Mouse (Mus musculus) gastrocnemius, postnatal 14 days (tissue): Measurements from ENCODE around the gene Gfpt1. TPM values are rescaled to one million over a fixed set of nuclear protein-coding genes. Genes with fewer than 3 reads are reported as not detected.
"Not testable (repeated sequence)": the region's sequence is repeated elsewhere in the genome, so short reads cannot be mapped to it uniquely, and the experiment has no call there.

Experiments used
- DNase-seq: peaks from one replicate; pipeline ENCODE4 v3.0.0; 2021; ENCODE audit warnings: mixed read lengths
- intact Hi-C: fragments of 180-260 bp; cut with DNase I; formaldehyde crosslinking; loops from one replicate; pipeline ENCODE4 v1.15.1; 2025; ENCODE audit warnings: low total_unique reads
- total RNA-seq, 2 experiments: library from RNA; stranded (reverse); gene quantifications; 2 replicates each; pipeline ENCODE4 v1.2.3; 2021

Gene Gfpt1
- total RNA-seq, 2 experiments from 2014 or later = 29.3 to 32.6 TPM

DNA sequence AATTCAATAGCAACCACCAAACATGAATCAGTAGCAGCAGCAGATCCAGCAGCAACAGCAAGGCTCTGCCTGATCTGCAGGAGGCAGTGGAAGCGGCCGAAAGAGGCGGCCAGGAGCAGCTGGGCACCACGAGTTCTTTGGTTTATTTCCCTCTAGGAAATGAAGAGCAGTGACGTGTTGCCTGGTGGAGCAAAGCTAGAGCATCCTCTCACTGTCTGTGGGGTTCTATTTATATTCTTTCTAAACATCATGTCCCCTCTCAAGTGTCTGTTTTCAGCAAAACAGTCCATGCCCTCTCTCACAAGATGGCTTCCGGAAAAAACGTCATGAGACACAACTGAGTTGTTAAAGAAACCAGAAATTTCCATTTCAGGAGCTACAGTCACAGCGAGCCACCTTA is 3.5 kb upstream of the Gfpt1 start:
- DNase-seq = no peak
- intact Hi-C loops = no loop called here

DNA sequence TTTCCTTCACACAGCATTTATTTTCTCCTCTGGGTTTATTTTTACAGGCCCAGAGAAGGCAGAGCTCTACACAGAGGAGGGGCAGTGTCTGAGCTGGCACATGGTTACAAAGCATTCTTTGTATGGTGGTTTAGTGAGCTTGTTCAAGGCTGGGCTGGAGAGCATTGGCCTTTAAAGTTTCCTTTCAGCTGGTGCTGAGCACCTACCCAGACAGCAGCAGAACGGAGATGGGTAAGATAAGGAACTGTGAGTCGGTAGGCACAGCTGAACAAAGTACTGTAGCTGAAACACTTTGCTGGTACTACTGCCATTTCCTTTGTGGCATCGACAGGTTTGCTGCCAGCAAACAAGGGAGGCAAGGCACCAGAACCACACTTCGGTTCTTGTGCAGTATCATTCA is 1.7 kb upstream of the Gfpt1 start:
- intact Hi-C loops = no loop called here
- DNase-seq = no peak

DNA sequence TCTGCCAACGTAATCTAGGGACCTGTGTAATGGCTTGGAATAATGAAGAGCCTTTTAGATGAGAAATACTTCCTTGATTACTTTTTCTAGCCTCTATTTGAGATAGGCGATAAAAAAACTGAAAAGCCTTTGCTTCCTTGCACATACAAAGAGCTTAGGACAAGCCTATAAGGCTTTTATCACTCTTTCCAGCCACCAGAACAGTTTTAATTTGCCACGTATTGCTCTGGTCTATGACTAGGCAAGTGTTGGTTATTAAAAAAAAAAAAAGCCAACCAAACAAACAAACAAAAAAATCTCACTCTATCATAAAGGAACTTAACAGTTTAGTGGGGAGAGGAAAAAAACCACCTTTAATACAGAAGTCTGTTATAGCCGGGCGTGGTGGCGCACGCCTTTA is 1.2 kb upstream of the Gfpt1 start:
- DNase-seq = no peak
- intact Hi-C loops = no loop called here

DNA sequence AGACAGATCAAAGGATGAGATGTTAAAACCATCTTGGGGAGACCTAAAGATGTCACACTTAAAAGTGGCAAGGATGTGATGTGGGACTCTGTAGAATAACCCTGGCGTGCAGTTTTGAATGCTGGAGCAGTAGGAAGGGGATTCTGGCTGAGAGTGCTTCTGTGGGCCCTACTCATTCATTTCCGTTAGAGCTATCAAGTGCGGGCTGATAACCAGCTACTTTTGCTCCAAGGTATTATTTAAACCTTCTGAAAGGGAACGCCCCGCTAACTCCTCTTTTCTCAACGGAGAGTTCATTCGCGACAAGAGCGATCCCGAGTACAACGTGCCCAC is 676 bp upstream of the Gfpt1 start:
- DNase-seq = no peak
- intact Hi-C loops = no loop called here

DNA sequence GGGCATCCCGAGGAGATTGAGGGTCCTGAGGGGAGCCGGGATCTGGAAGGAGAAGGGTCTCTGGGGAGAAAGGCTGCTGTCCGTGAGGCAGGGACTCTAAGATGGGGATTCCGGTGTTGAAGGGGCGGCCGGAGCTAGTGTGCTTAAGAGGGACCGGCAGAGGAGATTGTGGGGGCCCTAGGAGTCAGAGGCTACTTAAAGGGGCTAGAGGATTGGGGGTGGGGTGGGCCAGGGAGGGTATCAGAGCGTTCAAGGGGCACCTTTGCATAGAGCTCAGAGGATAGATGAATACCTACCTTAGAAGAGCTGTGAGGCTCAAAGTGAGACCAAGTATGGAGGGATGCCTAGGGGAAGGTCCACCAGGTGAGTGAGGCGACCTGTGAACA is 478 bp downstream of the Gfpt1 start:
- intact Hi-C loops = no loop called here
- no peak for DNase-seq

DNA sequence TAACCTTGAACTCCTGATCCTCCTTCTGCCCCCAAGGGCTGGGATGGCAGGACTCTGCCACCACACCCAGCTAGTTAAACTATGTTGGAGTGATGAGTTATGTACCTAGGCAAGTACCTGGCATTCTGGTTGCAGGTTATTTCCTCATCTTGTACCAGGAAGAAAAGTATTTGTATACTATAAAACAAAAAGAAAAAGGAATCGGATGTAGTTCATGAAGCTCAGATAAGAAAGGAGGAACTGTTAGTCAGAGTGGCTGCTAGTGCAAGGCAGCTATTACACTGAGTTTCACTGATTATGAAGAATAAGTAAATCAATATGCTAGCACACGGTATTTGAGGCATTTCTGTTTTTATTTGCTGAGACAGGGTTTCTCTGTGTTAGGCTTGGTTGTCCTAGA is 2.2 kb downstream of the Gfpt1 start:
- DNase-seq = no peak
- intact Hi-C loops = no loop called here

DNA sequence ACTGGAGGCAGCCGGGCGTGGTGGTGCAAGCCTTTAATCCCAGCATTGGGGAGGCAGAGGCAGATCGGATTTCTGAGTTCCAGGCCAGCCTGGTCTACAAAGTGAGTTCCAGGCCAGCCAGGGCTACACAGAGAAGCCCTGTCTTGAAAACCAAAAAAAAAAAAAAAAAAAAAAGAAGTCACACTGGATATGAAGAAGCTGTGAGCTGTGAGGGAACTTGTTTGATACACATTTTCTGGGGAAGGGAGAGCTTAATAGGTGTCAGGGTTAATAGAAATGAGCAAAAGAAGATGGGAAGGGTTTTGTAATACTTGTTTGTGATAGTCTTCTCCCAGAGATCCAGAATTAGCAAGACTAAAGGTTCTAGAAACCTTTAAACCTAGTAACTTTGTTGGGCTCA is 2.9 kb downstream of the Gfpt1 start:
- DNase-seq = no peak
- intact Hi-C loops = no loop called here

DNA sequence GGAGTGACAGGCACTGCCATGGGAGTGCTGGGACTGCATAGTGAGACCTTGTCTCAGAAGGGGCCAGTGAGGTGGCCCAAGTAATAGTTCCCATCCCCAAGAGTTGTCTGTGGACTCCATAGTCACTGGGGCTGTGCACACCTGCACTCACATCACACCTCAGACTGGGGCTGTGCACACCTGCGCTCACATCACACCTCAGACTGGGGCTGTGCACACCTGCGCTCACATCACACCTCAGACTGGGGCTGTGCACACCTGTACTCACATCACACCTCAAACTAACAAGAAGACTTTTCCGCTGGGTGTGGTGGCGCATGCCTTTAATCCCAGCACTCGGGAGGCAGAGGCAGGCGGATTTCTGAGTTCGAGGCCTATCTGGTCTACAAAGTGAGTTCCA is 6.1 kb downstream of the Gfpt1 start:
- DNase-seq = not testable (repeated sequence)

DNA sequence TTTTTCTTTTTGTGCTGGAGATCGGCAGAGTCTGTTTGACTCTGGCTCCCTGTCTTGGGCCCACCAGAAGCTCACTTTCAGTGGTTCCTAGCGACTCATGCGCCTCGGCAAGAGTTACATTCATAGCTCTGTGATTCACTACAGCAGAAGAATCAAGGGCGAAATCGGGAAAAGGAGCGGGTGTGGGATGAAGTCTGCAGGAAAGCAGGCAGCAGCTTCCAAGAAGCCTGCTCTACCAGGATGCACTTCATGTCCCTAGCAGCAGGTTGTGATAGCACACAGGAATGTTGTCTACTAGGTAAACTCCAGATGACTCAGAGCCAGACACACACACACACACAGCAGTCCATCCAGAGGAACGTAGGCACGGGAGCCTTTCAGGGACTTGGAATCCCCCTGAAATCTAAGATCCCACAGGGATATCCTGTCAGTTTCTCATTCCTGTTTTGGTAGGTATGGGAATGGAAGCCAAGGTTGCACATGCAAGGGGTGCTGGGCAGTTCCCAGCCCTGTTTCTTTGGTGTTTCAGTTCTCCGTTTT is 9.3 kb downstream of the Gfpt1 start:
- intact Hi-C loops = no loop called here
- DNase-seq = no peak

More for the DNA sequence above, 6.1 kb downstream of the Gfpt1 start:
- intact Hi-C loops = not testable (repeated sequence)

DNA sequence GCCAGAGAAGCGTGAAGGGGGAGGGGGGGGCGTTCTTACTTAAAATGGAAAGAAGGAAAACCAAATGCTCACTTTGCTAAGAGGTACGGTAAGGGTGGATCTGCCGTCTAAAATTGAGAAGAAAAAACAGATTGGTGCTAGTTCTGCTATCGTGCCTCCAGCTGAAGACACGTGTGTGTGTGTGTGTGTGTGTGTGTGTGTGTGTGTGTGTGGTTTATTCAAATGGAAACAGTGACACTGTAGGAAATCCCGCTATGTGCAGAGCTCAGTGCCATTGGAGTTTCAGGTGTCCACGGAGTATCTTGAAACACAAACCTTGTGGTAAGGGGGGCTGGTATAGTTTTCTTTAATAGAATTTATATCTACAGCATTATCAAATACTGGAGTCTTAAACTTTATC is 11.5 kb downstream of the Gfpt1 start:
- no peak for DNase-seq
- intact Hi-C loops = no loop called here

DNA sequence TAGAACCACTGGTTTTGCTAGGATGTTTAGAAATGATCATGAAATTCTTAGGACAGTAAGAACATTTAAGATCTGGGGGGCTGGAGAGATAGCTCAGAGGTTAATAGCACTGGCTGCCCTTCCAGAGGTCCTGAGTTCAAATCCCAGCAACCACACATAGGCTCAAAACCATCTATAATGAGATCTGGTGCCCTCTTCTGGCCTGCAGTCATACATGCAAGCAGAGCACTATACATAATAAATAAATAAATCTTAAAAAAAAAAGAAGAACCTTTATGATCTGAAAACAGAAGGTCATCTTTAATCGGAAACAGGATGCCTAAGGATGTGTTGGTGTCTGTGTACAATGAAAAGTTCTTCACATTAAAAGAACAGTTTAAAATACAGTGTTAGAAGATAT is 17.1 kb downstream of the Gfpt1 start:
- intact Hi-C loops = no loop called here
- DNase-seq = no peak

DNA sequence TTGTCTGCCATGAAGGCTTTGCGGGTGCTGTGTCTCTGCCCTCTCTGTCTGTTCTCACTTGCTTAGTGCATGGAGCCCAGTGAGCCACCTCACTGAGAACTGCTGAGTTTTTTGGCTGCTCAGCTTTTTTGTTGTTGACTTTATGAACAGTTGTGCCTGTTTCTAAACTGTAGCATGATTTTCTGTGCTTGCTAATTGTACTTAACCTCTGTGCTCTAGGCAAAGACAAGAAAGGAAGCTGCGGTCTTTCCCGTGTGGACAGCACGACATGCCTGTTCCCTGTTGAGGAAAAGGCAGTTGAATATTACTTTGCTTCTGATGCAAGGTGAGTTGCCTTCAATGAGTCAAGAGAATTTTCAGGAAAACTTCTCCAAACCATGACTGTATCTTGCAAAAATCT is 20.9 kb downstream of the Gfpt1 start:
- intact Hi-C loops = no loop called here
- DNase-seq = no peak

DNA sequence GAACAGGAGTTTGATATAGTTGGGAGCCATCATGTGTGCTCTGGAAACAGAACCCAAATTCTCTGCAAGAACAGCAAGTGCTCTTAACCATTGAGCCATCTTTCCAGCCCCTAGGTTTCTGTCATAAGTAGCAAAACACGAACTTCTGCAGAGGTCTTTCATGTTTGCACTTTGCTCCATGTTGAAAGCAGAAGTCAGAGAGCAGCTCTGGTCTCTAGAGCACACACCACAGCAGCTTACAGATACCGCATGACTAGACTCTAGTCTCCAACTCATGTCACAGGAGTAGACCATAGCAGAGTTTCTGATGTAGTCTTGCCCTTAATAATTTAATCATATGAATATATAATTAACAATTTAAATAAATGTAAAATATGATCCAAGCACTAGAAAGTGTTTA is 25.6 kb downstream of the Gfpt1 start:
- DNase-seq = no peak
- intact Hi-C loops = no loop called here

DNA sequence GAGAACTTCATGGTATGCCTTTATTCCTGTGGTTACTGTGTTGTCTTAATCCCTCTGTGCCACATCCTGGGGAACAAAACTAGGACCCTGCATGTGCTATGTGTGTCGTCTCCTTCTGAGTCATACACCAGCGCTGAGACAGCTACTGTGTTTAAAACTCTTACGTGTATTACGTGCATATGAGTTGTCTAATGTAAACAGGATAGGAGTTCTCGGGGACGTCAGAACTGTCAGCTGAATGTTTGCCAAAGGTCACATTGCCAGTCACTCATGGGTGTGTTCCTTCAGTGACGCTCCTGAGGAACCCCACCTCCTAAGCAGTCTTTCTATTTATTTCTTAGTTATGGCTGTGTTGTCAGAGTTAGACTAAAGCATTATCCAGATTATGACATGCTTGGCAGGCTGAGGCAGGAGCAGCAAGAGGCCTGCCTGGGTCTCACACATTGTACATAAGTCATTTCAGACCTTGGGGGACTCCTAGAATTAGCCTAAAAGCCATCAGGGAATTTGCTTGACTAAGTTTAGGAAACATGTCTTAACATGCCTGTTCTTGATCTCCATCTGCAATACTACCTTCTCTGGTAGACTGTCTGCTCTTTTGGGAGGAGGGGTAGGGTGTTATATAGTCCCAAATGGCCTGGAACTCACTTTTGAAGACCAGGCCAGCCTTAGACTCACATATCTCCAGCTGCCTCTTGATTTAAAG is 26.7 kb downstream of the Gfpt1 start:
- no peak for DNase-seq
- intact Hi-C loops = no loop called here

DNA sequence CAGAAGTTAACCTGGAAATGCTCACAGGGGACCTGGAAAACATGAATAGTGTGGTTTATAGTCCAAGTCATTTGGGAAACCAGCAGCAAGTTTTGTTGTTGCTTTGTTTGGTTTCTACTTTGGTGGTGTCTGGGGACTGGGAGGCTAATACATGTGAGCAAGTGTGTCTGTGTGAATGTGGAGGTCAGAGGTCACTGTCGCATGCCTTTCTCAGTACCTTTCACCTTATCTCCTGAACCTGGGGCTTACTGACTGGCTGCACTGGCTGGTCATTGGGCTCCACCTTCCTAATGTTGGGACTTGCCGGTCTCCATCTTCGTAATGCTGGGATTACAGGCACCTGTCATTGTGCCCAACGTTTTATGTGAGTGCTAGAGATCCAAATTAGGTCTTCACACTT is 28.0 kb downstream of the Gfpt1 start:
- intact Hi-C loops = no loop called here
- no peak for DNase-seq

DNA sequence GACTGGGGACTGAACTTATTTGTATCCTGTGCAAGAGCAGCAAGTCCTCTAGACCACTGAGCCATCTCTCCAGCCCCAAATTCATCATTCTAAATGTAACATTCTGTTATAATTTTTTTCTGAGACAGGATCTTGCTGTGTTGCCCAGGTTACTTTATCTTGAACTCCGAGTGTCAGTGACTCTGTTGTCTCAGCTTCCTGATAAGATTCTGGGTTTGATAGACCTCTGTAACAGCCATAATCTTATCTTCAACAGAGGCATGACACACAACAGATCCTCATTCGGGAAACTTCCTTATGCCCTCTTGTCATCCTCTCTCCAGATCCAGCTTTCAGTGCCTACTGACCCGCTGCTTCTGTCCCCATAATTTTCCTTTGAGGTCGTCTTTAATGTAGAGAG is 30.1 kb downstream of the Gfpt1 start:
- intact Hi-C loops = no loop called here
- no peak for DNase-seq

DNA sequence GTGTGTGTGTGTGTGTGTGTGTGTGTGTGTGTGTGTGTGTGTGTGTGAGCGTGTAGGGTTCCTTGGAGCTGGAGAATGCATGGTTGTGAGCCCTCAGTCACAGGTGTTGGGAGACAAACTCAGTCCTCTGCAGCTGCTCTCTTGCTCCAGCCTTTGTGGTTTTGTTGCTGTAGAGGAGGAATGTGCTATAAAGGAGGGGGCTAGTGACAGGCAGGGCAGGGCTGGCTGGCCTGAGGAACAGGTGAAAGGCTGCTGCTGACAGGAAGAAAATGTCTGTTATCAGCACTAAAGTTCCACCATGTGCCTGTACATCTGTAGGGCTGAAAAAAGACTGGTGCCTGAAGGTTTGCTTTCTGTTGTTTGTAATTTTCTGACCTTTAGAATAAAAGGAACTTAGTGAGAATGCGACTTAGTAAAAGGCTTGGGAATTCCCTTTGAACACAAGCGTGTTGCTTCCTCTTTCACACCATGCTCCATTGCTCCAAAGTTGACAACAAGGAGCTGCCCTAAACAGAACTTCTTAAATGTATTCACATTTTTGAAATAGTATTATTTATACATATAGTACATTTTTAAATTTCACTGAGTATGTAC is 32.5 kb downstream of the Gfpt1 start:
- DNase-seq = no peak
- intact Hi-C loops = no loop called here

DNA sequence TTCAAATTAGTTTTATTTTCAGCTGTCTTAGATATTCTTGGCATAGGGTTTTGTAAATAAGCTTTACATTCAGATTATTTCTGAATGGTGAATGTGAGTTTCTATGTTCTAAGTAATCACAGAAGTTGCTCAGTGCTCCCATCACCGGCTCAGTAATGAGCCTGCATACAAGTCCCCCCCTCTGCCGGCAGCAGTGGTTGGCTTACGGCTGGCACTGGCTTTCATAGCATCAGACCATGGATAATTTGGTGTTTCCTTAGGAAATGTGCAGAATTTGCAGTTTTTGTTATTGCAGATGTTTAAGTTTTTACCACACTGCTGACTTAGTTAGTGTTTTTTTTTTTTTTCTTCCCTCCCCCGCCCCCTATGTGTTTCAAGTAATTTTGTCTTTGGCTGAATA is 36.8 kb downstream of the Gfpt1 start:
- intact Hi-C loops = no loop called here

DNA sequence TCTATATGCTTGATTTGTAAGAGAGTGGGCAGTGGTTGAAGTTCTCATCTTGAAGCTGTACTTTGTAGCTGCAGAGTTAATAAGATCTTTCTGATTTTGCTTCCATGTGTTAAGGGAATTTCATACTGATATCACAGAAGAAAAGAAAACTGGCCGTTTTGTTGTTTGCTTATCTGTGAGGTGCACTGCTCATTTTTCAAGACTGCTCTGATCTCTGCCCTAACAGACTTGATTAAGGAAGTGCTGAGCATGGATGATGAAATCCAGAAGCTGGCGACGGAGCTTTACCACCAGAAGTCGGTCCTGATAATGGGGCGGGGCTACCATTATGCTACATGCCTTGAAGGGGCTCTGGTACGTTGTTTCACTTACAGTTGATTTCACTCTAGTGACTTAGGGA is 42.4 kb downstream of the Gfpt1 start:
- DNase-seq = no peak
- intact Hi-C loops = no loop called here

More for the DNA sequence above, 36.8 kb downstream of the Gfpt1 start:
- DNase-seq = no peak

DNA sequence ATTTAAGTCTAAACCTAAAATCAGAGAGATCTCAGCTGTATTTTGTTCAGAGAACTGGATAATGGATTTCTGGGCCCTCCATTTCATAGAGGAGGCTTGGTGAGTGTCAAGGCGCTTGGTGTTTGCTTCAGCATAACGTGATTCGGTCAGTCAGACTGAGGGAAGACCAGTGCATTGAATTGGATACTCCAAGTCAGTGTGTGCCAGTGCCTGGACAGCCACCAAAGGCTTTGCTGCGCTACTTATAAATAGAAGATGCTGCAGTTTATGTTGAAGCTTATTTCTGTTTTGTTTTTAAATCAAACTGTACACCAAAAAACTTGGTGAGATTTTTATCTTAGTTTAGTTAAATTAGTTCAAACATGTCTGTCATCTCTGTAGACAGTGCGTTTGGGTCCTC is 45.7 kb downstream of the Gfpt1 start:
- DNase-seq = no peak

DNA sequence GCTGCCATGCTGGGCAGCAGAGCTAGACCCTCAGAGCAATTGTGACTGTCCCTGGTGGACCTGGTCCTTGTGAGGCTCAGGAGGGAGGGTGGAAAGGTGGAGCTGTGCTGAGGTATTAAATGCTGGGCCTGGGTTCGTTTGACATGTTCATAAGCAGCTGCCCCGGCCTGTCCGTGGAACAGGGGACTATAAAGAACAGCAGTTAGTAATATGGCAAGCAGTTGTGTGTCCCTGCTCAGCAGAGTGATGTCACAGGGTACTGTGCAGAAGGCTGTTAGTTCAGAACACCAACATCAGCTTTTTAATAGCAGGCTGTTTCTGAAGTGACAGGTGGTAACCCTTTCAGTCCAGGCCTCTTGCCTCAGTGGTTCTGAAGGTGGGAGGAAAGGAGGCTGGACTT is 48.2 kb downstream of the Gfpt1 start:
- DNase-seq = no peak
- intact Hi-C loops = no loop called here

More for the DNA sequence above, 45.7 kb downstream of the Gfpt1 start:
- intact Hi-C loops = no loop called here

DNA sequence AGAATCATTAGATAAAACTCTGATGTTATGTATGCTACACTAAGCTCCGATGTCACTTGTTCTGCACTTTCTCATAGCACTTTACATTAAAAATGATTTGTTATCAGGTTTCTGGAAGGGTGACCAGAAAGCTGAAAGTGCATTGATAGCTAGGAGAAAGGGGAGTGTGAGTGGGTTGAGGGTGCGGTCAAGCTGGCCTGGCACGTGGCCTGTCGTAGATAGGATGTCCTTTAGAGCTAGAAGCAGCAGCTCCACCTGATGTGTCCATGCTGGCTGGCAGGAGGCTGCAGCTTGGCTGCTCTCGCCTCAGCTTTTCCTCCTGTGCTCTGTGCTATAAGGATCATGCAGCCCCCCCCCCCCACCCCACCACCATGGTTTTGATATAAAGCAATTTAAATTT is 49.8 kb downstream of the Gfpt1 start:
- no peak for DNase-seq
- intact Hi-C loops = no loop called here
